Mouse (Mus musculus) urinary bladder, adult 18-20 months (tissue): ENCODE measurements around the gene Sae1.

Source experiments
- DNase-seq, 2 experiments: peaks; one replicate each; pipeline ENCODE4 v3.0.0; 2022; ENCODE audit warnings: low spot score in 2 of 2, mixed read lengths in 2 of 2

Gene Sae1

DNA sequence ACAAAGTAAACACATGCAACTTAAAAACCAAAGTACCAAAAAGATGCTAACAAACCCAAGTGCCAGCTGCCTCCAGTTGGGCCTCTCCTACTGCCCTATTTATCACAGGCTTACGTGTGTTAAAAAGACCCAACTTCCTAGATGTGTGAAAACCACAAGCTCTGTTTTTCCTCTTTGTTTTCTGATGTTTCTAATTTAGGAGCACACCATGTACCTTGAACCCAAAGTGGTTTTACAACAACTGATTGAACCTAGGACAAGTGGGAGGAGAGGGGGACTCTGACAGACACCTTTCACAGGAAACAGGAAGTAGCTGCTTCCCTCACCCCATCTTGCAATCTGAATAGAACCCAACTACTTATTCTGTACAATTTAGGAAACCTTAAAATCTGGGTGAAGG lies 23.3 kb downstream of the Sae1 start:
- no peak for DNase-seq

DNA sequence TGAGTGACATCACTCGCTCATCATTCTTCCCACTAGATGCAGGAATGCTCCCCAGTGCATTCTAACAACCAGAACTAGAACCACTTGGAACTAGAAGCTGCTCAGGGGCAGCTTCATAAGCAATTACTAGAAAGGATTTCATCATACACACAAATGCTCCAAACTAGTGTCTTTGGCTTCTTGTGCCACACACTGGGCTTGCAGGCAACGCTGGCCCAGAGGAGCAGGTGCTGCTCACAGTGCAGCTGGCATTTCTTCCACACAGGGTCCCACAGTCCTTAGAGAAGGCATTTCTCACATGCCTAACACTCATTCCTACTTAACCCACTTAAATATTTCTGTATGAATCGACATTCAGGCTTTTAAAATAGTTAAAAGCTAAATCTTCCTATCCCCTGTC lies 30.0 kb downstream of the Sae1 start:
- no peak for DNase-seq

DNA sequence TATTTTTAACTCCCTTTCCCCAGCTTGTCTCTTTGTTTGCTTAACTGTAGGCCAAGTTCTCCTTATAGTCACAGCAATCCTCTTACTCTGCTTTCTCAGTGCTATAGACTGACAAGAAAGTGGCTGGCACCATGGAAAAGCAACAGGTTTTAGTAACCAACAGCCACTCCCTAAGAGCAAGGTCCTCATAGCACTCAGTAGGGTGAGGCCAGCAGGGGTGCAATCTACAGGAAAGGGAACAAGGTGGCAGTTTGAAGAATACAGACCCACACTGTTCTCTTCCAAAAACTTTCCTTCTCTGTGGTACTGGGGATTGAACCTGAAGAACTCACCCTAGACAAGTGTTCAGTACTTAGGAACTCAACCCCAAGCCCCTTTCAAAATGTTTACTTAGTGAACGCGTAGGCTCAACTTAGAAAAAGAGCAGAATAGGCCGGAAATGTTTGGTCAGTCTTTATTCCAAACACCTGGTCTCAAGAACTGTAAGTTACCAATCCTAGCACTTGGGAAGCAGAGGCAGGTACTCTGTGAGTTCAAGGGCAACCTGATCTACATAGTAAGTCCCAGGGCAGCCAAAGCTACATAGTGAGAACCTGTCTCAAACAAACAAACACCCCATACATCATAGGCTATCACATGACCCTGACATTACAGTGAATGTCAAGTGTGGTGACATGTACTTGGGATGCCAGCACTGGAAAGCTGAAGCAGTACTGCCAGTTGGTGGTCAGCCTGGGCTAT lies 31.6 kb downstream of the Sae1 start:
- no peak for DNase-seq

DNA sequence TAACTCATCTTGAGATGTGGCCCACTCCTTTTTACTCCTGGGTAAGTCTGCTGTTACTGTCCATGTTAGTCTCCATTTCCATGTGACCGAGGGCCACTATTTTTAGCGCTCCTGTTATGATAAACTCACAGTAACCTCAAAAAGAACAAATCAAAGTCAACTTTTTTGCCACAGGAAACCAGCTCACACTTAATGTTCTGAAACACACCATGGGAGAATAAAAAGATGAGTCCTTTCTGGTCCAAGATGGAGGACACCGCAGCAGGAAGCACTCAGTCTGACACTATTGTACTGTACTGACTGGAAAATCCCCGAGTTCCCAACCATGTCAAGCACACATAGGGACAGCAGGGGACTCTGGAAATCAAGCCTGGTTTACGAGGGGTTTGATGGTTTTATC lies 37.6 kb downstream of the Sae1 start:
- DNase-seq, result no peak

DNA sequence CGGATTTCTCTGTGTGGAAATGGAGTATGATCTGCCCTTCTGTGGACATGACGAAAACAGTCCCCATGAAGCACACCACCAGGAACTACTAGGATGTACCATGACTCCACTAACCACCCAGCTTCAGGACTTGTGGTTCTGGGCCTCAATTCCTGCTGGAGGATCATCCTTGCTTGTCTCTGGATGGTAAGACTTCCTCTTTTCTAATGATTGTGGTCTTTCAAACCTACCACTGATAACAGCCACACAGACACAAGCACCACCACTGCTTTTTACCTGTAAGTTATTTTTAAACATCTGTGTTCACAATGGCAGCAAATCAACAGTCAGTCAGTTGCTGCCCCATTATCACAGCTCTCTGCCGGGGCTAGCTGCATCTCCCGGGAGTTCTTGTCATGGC lies 42.3 kb downstream of the Sae1 start:
- no peak for DNase-seq

DNA sequence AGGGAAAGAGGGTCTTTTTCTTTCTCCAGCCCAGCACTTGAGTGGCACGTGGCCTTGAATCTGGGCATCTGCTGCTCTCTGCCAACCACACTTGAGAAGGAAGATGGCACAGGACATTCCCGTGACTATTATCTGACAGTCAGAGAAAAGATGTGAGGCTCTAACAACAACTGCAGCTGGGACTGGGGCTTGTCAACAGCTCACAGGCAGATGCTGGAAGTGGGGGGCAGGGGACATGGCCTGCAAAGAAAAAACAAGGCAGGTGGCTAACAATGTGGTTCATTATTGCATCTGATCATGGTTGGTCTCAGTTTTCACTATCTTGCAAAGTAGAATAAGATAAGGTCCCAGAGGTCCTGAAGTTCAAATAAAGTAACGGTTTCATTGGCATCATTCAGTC lies 43.0 kb downstream of the Sae1 start:
- DNase-seq, result no peak

DNA sequence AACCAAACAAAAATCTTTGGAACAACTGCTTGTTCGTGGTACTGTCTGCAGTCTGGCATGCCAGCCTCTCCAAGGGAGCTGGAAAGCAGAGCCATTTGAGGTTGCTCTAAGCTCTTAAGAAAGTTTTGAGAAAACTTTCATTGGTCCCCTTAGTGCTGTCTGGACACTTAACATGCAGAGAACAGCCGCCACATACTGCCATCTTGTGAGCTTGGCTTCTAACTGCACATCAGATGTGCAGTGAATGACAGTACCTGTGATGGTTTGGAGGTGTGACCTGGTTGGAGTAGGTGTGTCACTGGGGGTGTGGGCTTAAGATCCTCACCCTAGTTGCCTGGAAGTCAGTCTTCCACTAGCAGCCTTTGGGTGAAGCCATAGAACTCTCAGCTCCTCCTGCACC lies 49.9 kb downstream of the Sae1 start:
- no peak for DNase-seq

DNA sequence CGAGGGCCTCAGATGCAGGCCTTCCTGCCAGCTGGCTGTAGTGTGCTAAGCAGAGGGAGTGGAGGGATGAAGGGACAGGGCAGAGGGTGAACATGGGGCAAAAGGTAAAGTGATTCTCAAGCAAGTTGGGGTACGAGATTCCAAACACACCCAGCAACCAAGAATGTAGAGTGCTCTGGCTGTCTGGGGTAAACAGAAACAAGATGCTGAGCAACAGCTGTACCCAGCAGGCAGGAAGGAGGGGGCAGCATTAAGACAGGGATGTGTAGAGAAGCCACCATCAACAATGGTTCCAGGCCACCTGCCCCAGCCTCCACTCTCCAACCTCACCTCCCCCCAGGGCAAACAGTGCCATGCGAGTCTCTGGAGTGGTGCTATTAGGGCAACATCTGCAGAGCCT lies 58.5 kb downstream of the Sae1 start:
- no peak for DNase-seq

DNA sequence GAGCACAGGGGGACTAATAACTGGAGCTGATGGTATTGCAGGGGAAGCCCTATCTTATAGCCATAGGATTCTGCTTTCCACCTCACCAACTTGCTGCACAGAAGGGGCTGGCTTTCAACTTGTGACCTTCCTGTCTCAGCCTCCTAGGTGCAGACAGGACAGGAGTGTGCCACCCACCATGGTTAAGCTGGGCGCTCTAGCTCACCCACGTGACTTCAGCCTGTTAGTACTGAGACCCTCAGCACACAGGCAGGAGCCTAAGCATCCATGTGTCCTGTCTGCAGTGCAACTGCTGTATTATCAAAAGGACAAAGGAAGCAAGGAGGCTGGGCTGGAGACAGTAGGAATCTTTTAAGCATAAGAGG lies 61.0 kb downstream of the Sae1 start:
- DNase-seq, result no peak

DNA sequence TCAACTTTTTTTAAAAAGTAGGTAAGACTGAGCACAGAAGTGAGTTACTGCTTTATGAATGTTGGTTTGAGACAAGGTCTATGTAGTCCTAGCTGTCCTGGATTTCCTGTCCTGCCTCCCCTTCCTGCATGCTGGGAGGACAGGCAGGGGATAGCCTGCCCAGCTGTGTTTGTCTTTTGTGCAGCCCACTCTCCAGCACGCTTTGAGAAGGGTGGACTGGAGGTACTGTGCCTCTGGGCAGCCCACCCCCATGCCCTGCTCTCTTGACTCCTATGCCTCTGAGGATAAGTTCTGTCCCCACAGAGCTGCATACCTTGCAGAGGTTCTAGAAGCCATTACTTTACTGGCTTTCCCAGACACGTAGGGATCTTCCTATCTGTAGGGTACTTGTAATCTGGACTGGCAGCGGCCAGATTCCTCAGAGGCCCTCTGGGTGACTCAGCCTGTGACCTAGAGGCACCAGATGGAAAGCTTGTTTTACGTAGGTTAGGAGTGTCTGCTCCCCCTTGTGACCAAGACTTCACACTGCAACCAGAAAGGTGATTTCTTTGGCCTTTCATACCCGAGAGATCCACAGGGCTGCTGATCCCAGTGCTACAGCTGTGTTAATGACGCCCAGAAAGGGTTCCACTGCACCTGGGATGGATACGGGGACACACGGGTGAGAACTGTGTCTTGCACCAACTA lies 61.5 kb downstream of the Sae1 start:
- peak; percentile 26 to 58 for DNase-seq

DNA sequence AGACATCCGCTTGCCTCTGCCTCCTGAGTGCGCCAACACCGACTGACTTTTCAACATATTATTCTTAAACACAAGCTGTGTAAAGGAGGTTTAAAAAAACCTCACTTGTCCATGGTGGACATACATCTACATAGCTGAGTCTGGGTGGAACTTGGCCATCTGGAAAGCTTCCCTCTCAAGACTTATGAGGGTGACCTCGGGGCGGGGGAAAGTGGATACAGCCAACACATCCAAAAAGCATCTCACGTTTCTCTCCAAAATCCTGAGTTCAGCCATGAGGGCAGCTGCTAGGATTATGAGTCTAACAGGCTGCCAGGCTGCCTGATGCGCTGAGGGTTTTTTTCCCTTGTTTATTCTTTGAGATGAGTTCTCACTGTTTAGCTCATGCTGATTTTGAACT lies 62.9 kb downstream of the Sae1 start:
- DNase-seq, result no peak

DNA sequence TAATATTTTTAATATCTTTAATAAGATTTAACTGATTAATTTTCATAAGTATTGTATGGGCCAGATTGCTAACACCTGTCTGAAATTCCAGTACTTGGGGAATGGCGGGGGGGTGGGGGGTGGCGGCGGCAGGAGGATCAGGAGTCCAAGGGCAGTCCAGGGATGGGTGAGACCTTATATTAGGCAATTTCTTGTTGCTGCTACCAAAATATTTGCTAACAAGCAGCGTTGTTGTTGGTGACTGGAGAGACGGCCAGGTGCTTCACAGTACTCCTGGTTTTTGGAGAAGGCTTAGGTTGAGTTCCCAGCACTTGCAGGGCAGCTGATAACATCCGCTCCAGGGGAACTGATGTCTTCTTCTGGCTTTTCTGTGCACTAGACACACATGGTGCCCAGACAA lies 67.1 kb downstream of the Sae1 start:
- DNase-seq, result no peak

DNA sequence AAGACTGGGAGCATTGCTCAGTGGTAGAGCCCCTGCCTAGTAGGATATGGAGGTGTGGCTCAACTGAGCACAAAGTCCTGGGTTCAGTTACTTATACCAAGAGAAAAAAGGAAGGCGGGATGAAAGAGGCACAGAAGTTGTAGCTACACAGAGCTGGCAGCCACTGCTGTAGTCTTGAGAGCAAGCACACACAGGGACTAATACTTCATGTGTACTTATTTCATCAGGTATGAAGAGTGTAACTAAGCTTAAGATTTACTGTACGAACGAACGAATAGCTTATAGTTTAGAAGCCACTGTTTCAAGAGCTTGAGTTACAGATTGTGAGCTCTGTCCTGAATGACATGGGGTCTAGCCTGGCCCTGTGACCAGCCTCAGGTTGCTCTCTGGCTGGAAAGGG lies 68.4 kb downstream of the Sae1 start:
- DNase-seq, result no peak

DNA sequence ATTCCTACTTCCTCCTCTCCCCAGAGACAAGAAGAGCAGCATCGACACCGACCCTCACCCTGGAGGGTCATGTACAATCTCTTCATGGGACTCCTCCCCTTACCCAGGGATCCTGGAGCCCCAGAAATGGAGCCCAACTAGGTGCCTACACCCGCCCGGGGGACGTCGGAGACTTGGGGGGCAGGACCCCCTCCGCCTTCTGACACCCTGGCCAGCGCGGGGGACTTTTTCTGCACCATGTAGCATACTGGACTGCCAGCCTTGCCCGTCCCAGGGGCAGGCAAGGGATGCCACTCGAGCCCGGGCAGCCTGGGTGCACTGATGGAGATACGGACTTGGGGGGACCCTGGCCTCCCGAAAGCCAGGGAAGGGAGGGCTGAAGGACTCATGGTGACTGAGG lies 70.5 kb downstream of the Sae1 start:
- no peak for DNase-seq

DNA sequence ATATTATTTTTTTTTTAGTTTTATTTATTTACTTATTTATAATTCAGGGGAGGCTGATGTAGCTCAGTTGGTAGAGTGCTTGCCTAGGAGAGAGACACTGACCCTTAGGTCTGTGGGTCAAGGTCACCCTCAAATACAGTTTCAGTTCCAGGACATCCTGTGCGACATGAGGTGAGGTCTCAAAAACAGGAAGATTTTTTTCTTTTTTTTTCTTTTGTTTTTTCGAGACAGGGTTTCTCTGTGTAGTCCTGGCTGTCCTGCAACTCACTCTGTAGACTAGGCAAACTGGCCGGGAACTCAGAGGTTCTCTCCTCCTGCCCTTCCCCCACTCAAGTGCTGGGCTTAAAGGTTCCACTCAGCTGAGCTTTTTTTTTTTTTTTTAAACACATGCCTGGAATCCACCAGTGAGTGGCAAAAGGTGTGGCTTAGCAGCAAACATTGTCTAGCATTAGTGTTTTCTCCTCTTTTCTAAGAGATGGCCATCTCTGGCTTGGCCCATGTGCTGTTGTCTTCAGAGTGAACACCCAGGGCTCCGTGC lies 72.3 kb downstream of the Sae1 start:
- DNase-seq, result no peak

DNA sequence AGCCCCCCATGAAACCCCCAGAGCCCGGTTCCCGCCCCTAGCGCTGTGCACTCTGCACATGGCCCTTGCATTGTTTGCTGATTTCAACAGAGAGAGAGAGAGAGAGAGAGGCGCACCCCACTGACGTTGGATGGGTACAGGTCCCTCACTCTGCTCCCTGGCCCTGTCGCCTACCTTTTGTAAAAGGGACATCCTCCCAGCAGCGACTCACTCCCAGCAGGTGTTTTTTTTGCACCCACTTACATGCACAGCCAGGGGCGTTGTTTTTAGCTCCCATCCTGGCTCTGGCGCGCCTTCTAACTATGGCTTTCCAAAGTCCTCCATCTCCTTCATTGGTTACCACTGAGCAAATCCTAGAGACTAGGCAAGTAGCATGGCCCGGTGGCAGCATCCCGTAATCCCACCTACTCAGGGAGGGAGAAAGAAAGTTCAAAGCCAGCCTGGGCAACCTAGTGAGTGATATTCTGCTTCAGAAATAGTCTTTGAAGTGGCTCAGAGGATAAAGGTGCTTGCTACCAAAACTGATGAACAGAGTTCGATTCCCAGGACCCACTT lies 73.3 kb downstream of the Sae1 start:
- no peak for DNase-seq

DNA sequence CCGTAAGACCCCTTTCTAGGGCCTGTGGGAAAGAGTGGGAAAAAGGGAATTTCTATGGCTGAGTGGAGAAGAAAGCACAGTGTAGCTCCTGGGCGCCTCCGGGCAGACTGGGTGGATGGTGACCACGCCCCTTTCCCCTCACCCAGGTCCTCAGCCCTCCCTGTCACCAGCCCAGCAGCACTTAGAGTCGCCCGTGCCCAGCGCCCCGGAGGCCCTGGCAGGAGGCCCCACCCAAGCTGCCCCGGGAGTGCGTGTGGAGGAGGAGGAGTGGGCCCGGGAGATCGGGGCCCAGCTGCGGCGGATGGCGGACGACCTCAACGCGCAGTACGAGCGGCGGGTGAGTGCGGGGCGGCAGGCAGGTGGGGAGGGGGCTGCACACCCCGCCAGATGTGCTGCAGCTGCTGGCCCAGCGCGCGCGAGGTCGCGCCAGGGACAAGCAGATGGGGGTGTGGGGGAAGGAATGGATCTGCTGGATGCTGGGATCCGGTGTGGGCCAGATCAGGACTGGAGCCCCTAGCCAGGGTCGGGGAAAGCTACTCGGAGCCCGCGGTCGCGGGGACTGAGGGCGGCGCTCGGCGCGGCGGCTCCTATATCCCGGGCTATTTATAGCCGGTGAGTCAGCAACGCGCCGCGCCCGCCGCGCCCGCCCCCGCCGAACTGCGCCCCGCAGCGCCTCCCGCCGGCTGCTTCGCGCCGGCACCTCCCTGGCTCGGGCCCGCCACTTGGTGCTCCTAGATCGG lies 74.0 kb downstream of the Sae1 start:
- peak; percentile 77 to 79 for DNase-seq

DNA sequence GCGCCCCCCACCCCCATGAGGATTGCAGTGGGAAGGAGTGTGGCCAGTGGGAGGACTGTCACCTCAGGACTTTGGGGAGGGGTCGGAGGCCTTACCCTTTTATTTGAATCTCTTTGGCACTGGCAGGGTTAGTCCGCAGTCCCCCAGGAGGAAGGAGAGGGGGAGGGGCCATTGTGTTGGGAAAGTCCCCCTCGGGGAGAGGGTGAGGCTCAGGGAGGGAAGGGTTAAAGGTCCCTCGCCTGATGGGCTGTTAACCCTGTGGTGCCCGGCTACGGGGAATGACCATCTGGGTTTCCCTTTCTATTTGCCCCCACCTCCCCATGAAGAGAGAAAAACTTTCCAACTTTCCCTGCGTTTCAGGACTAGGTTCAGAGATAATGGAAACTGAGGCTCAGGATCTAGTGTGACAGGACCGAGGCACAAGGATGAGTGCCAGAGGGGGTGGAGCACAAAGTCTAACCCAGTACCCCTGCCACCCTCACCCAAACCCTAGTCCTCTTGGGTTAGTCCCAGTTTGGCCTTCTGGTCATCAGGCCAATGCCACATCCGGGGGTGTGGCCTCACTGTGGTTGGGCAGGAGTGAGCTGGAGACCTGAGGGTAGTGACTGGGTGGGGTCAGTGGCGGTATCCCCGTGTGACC lies 74.8 kb downstream of the Sae1 start:
- peak; percentile 58 to 66 for DNase-seq

DNA sequence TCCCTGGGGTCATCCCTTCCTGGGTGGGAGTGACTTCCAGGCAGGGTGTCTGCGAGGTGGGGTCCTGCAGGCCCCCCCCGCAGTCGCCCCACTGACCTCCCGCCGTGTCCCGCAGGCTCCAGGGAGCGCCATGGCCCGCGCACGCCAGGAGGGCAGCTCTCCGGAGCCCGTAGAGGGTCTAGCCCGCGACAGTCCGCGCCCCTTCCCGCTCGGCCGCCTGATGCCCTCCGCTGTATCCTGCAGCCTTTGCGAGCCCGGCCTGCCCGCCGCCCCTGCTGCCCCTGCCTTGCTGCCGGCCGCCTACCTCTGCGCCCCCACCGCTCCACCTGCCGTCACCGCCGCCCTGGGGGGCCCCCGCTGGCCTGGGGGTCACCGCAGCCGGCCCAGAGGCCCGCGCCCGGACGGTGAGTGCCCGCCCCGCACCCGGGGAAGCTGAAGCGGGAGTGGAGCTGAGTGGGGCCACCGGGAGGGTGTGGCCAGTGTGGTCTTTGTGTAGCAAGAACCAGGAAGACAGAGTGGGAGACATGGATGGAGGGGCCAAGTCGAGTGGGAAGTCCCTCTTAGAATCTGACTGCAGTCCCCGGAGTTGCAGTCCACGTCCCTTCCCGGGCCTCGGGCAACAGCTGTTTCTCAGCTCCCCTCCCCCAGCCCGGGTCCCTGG lies 75.5 kb downstream of the Sae1 start:
- DNase-seq, result peak; percentile 22 to 55

DNA sequence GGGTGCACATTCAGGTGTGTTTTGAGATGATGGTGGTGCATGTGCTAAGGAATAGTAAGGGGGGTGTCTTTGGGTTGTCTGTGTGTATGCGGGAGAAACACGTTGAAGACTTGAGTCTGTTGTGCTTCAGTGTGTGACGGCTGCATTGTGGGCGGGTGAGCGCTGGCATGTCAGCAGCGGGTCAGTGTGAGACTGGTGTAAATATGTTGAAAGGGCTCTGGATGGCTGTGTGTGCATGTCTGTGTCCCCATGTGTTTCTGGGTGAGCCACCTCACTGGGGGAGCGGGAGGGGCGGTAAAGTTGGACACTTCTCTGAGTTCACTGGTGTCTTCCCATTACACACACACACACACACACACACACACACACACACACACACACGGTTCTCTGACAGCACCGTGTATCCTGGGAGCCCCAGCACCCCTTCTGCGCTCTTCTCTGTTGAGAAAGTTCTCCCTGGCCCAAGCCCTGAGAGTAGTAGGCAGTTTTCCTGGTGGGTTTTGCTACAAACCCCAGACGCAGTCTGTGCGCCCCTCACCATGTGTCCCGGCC lies 76.1 kb downstream of the Sae1 start:
- peak in 1 of 2 experiments; percentile 35 for DNase-seq
